Mouse (Mus musculus) testis, adult 2 months (tissue): Measurements from ENCODE around the gene Mras. TPM values are rescaled to one million over a fixed set of nuclear protein-coding genes. Genes with fewer than 3 reads are reported as not detected.
A peak's percentile ranks its signal among the peaks of the same experiment; 100 is the strongest.

Source experiments
- H3K27ac ChIP-seq: fragments of 200-500 bp; 2 replicates; pipeline ENCODE4 v1.5.1; 2012; ENCODE audit warnings: low read depth, low read length; ENCODE audit not compliant: control insufficient read depth, insufficient read depth
- H3K27me3 ChIP-seq: fragments of 200-500 bp; 2 replicates; pipeline ENCODE4 v1.6.1; 2012; ENCODE audit warnings: mild to moderate bottlenecking, low read length, moderate library complexity; ENCODE audit not compliant: control insufficient read depth, insufficient read depth
- H3K36me3 ChIP-seq: fragments of 200-500 bp; 2 replicates; pipeline ENCODE4 v1.6.1; 2012; ENCODE audit warnings: mild to moderate bottlenecking, low read length; ENCODE audit not compliant: control insufficient read depth, insufficient read depth
- H3K4me1 ChIP-seq: fragments of 200-500 bp; 2 replicates; pipeline ENCODE4 v1.6.1; 2012; ENCODE audit warnings: low read length; ENCODE audit not compliant: control insufficient read depth, insufficient read depth
- H3K4me3 ChIP-seq: fragments of 200-500 bp; 2 replicates; pipeline ENCODE4 v1.5.1; 2012; ENCODE audit warnings: low read depth, mild to moderate bottlenecking, low read length, moderate library complexity, mixed read lengths; ENCODE audit not compliant: control insufficient read depth
- CTCF ChIP-seq: fragments of 200-500 bp; IDR thresholded peaks from 2 replicates; pipeline ENCODE4 v1.5.1; 2012; ENCODE audit warnings: low read depth, mild to moderate bottlenecking, inconsistent platforms, low read length, moderate library complexity; ENCODE audit not compliant: control insufficient read depth, insufficient read depth, insufficient replicate concordance
- POLR2A ChIP-seq: fragments of 200-500 bp; IDR thresholded peaks from 2 replicates; pipeline ENCODE4 v1.6.1; 2012; ENCODE audit warnings: low read depth, mild to moderate bottlenecking, inconsistent platforms, low read length, moderate library complexity; ENCODE audit not compliant: control insufficient read depth
- polyA plus RNA-seq: library from polyadenylated mRNA; depleted of rRNA; stranded (reverse); fragments of >200 nt; gene quantifications from 2 replicates; pipeline ENCODE4 v1.2.3, GENCODE M21; 2012

The Mras gene
- polyA plus RNA-seq, 1 experiment = 17.2 TPM

- Histone ChIP-seq H3K27ac (no peak overlapping the region), H3K27me3 (no peaks in the 10 kb centered on the region), H3K4me3 (no peak overlapping the region), H3K36me3 (no peaks in the 10 kb centered on the region), H3K4me1 (peaks cover 5% of the 10 kb centered on the region)
- no peak for TF ChIP-seq POLR2A
- TF ChIP-seq CTCF = no peak
These were observed 13.2 kb downstream of the Mras start for GRCm38 (mm10) chr9:99423692-99424573.

GRCm38 (mm10) chr9:99421914-99422313 lies 15.3 kb downstream of the Mras start:
- no peaks in the 10 kb centered on the region for H3K27me3 ChIP-seq
- no peak overlapping the region for H3K4me3 ChIP-seq
- TF ChIP-seq POLR2A = no peak
- TF ChIP-seq CTCF = no peak
- peaks cover 12% of the 10 kb centered on the region for H3K4me1 ChIP-seq
- H3K36me3 ChIP-seq = no peaks in the 10 kb centered on the region
- no peak overlapping the region for H3K27ac ChIP-seq

- TF ChIP-seq CTCF (no peak), POLR2A (no peak)
- no peaks in the 10 kb centered on the region for H3K36me3 ChIP-seq
- no peaks in the 10 kb centered on the region for H3K27me3 ChIP-seq
- H3K4me3 ChIP-seq = no peak overlapping the region
- no peak overlapping the region for H3K27ac ChIP-seq
- H3K4me1 ChIP-seq = peaks cover 12% of the 10 kb centered on the region
These were observed 17.1 kb downstream of the Mras start for GRCm38 (mm10) chr9:99419951-99420701.

- Histone ChIP-seq H3K4me3 (peak overlapping the region; percentile 61), H3K27me3 (no peaks in the 10 kb centered on the region), H3K4me1 (peaks cover 7% of the 10 kb centered on the region), H3K27ac (no peak overlapping the region), H3K36me3 (no peaks in the 10 kb centered on the region)
- TF ChIP-seq POLR2A (no peak), CTCF (no peak)
These were observed 18.8 kb downstream of the Mras start for GRCm38 (mm10) chr9:99418377-99418776.

DNA sequence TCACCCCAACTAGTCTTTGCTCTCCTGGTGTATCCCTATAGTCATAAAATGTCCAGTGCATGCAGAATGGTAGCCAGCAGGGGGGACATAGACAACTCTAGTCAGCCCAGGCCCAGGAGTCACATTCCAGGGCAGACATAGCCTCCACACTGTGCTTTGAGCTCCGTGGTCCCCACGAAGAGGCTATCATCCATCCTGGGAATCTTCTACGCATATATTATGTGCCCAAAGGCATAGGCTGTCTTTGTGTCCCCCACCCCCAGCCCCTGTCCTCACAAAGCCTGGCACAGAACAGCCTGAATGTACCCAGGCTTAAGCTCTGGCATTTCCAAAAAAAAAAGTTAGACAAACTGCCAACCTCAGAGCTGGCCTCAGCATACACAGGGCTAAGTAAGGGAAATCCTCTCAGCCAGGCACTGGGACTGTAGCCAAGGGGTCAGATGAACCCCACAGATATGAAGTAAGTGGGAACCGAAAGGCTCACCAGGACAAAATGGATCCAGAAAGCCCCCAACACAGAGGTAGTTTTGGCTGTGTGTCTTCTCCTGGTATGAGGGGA lies 19.8 kb downstream of the Mras start:
- Histone ChIP-seq H3K36me3 (no peaks in the 10 kb centered on the region), H3K4me1 (peaks cover 7% of the 10 kb centered on the region), H3K27ac (no peak overlapping the region), H3K4me3 (no peak overlapping the region), H3K27me3 (no peaks in the 10 kb centered on the region)
- TF ChIP-seq CTCF (no peak), POLR2A (no peak)

DNA sequence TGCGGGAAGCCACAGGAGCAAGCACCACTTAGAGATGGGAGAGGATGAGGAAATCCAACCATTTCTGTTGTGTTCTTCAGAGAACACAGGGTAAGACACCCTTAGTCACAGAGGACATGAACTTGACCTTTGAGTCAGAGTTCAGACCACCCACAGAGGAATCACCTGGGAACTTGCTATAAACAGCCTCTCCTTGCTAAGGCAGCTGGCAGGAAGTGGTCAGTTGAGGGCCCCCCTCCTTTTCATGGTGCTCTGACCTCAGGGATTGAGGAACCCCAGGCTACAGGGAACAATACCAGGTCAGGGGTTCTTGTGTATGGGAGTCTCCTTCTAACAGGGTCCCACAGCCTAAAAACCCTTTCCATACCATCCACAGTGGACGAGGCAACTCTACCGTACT lies 20.4 kb downstream of the Mras start:
- peaks cover 7% of the 10 kb centered on the region for H3K4me1 ChIP-seq
- TF ChIP-seq POLR2A (no peak), CTCF (no peak)
- H3K27me3 ChIP-seq = no peaks in the 10 kb centered on the region
- no peaks in the 10 kb centered on the region for H3K36me3 ChIP-seq
- no peak overlapping the region for H3K4me3 ChIP-seq
- no peak overlapping the region for H3K27ac ChIP-seq

DNA sequence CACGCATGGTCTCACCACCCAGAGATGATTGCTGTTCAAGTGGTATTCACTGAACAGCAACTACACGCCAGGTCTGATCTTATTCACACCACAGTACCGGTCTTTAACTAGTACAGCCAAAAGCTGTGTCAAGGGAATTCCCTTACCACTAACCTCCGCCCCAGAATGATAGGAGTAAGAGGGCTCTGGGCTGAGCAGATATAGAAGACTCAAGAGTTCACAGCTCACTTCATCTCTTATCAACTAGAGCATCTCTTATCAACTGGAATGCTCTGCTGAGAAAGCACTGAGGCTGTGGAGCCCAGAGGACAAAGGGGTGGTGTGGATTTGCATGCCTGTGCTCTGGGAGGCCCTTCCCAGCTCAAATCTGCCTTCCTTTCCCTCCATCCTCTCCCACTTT lies 25.4 kb downstream of the Mras start:
- TF ChIP-seq POLR2A = no peak
- no peak for TF ChIP-seq CTCF

More for the DNA sequence above, 25.4 kb downstream of the Mras start:
- Histone ChIP-seq H3K4me3 (no peak overlapping the region), H3K4me1 (no peaks in the 10 kb centered on the region), H3K27me3 (no peaks in the 10 kb centered on the region), H3K27ac (no peak overlapping the region), H3K36me3 (no peaks in the 10 kb centered on the region)
